Mouse (Mus musculus): Measurements from ENCODE around the gene Pcbd1. TPM values are rescaled to one million over a fixed set of nuclear protein-coding genes. Genes with fewer than 3 reads are reported as not detected.

The Pcbd1 gene
- total RNA-seq, 1 experiment = 9.5 TPM

DNA sequence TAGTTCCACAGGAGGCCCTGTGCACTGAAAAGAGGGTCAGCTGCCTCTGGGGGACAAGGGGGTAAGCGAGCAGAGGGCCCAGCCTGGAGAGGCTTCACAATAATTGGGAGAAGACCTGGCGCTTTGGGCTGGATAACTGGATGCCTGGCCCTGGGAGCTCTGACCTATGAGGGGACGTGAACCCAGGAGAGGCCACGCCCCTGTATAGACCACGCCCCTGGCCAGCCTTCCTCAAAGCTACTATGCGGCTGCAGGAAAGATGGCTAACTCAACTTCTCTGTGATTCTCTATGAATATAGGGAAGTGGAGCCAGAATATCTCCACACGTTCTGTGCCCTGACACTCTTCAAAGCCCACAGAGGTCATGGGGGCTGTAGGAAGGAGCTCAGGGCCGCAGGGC, 24.5 kb upstream of the Pcbd1 start:
- peak overlapping the region; percentile 38; the same call in 1 of the 2 replicates for H3K9ac ChIP-seq (ENCODE audit: insufficient read depth, low read depth, low read length, poor library complexity, severe bottlenecking)
- peak; percentile 81 for DNase-seq (ENCODE audit: low read depth, low spot score)
- TF ChIP-seq MAFK (IDR thresholded peaks at IDR 0.05; ENCODE audit: insufficient read depth, low read depth, low read length) (no peak), CHD2 (IDR thresholded peaks at IDR 0.05; ENCODE audit: low read depth, low read length) (no peak), HCFC1 (IDR thresholded peaks at IDR 0.05; ENCODE audit: borderline replicate concordance, insufficient read depth, low read length) (no peak), ZC3H11A (IDR thresholded peaks at IDR 0.05; ENCODE audit: borderline replicate concordance, low read depth, low read length) (no peak), ZNF384 (IDR thresholded peaks at IDR 0.05; ENCODE audit: low read depth, low read length) (no peak)
- no peaks in the 10 kb centered on the region for H3K36me3 ChIP-seq (ENCODE audit: control insufficient read depth, insufficient read depth, low read length, poor library complexity, severe bottlenecking)
- H3K9me3 ChIP-seq (ENCODE audit: control insufficient read depth, insufficient read depth, low read depth, low read length) = no peaks in the 10 kb centered on the region
- peak overlapping the region in 1 of 2 experiments; percentile 38; a peak in 1 of 4 replicates for H3K4me3 ChIP-seq (ENCODE audit: insufficient read depth in 1 of 2, low read depth in 1 of 2, low read length in 2 of 2, poor library complexity in 1 of 2, severe bottlenecking in 1 of 2)
- peaks cover 5 to 40% of the 10 kb centered on the region in 2 experiments for H3K4me1 ChIP-seq (ENCODE audit: control insufficient read depth in 2 of 2, insufficient read depth in 2 of 2, low read length in 2 of 2, poor library complexity in 1 of 2)
- in situ Hi-C loops (cut with MboI; ENCODE audit: low sequenced_read_pairs in 2 of 2, unreplicated experiment in 2 of 2) = loop anchor here (10.0 to 25.0 kb wide), 2 partner anchors 277 to 280 kb away; no protein-coding TSS in a partner anchor
- H3K27ac ChIP-seq (ENCODE audit: insufficient read depth, low read depth, low read length, poor library complexity, severe bottlenecking) = no peak overlapping the region

DNA sequence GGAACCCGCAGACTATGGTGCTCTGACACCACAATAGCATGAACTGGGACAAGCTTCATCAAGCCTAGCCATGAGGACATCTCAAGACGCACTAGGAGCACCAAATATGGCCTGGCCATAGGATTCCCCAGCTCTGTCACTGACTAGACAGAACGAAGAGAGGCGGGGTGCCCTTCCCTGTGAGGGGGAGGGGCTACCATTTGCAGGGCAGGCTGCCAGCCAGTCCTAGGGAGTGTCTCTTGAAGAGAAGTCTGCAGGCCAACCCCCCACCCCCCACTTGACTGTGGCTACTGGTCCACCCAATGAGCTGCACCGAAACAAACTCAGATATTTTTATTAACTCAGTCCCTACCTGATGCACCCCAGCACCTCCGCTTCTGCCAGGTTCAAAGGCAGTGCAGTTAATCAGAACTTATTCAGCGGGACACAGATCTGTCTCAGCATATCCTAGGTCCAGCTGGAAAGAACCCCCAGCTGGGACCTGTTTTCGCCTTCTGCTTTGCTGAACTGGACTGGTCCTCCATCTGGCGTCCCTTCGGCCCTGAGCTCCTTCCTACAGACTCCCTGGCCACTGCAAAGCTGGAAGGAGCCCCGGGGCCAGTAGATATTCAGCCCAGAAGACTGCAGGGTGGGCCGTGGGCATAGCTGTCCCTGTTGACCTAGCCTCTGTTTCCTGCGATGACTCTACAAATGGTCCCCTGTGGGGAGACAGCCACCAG, 23.7 kb upstream of the Pcbd1 start:
- Histone ChIP-seq H3K4me1 (ENCODE audit: control insufficient read depth in 2 of 2, insufficient read depth in 2 of 2, low read length in 2 of 2, poor library complexity in 1 of 2) (peaks cover 5 to 33% of the 10 kb centered on the region in 2 experiments), H3K27ac (ENCODE audit: insufficient read depth, low read depth, low read length, poor library complexity, severe bottlenecking) (no peak overlapping the region), H3K9me3 (ENCODE audit: control insufficient read depth, insufficient read depth, low read depth, low read length) (no peaks in the 10 kb centered on the region), H3K36me3 (ENCODE audit: control insufficient read depth, insufficient read depth, low read length, poor library complexity, severe bottlenecking) (no peaks in the 10 kb centered on the region), H3K4me3 (ENCODE audit: insufficient read depth in 1 of 2, low read depth in 1 of 2, low read length in 2 of 2, poor library complexity in 1 of 2, severe bottlenecking in 1 of 2) (peak overlapping the region in 1 of 2 experiments; percentile 38; a peak in 1 of 4 replicates), H3K9ac (ENCODE audit: insufficient read depth, low read depth, low read length, poor library complexity, severe bottlenecking) (no peak overlapping the region)
- no peak for TF ChIP-seq HCFC1 (IDR thresholded peaks at IDR 0.05; ENCODE audit: borderline replicate concordance, insufficient read depth, low read length)
- TF ChIP-seq CHD2 (IDR thresholded peaks at IDR 0.05; ENCODE audit: low read depth, low read length) = no peak
- no peak for DNase-seq (ENCODE audit: low read depth, low spot score)
- in situ Hi-C loops (cut with MboI; ENCODE audit: low sequenced_read_pairs in 2 of 2, unreplicated experiment in 2 of 2) = loop anchor here (10.0 to 25.0 kb wide), 2 partner anchors 278 to 281 kb away; no protein-coding TSS in a partner anchor

DNA sequence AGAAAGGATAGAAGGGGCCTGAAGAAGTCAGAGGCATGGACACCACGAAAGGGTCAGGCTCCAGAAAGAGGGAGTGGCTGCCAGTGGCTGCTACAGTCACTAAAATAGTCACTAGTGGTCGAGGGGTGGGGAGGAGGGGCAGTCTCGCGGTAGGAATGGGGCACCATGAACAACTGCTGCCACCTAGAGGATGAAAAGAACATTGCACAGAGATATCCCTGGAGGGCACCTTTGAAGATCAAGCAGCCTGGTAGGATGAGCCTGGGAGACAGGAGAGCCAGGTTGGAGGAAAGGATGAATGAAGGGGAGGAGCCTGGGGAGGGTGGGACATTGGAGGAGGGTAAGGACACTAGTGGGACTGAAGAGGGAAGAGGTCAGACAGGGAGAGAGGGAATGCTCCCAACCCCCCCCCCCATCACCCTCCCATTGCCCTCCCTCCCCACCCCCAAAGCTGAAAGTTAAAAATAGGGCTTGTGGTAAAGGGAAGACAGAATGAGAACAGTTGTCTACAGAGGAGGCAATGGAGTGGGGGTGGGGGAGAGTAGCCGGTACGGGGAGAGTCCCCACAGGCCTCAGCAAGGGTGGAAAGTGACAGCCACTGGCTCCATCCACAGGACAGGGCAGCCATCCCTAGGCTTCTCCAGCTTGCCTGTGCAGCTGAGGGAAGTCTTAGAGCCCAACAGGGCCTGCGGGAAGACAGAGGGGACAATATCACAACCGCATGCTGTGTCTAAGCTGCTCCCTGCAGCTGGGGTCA, 20.5 kb upstream of the Pcbd1 start:
- TF ChIP-seq CHD2 (IDR thresholded peaks at IDR 0.05; ENCODE audit: low read depth, low read length) (peak; percentile 71; the same call in 1 of the 2 replicates), ZC3H11A (IDR thresholded peaks at IDR 0.05; ENCODE audit: borderline replicate concordance, low read depth, low read length) (peak; percentile 69; the same call in 1 of the 2 replicates), MAFK (IDR thresholded peaks at IDR 0.05; ENCODE audit: insufficient read depth, low read depth, low read length) (no peak), HCFC1 (IDR thresholded peaks at IDR 0.05; ENCODE audit: borderline replicate concordance, insufficient read depth, low read length) (no peak), ZNF384 (IDR thresholded peaks at IDR 0.05; ENCODE audit: low read depth, low read length) (no peak)
- Histone ChIP-seq H3K27ac (ENCODE audit: insufficient read depth, low read depth, low read length, poor library complexity, severe bottlenecking) (no peak overlapping the region), H3K4me1 (ENCODE audit: control insufficient read depth in 2 of 2, insufficient read depth in 2 of 2, low read length in 2 of 2, poor library complexity in 1 of 2) (peaks cover 2 to 23% of the 10 kb centered on the region in 2 experiments), H3K4me3 (ENCODE audit: insufficient read depth in 1 of 2, low read depth in 1 of 2, low read length in 2 of 2, poor library complexity in 1 of 2, severe bottlenecking in 1 of 2) (no peak overlapping the region), H3K9me3 (ENCODE audit: control insufficient read depth, insufficient read depth, low read depth, low read length) (no peaks in the 10 kb centered on the region), H3K36me3 (ENCODE audit: control insufficient read depth, insufficient read depth, low read length, poor library complexity, severe bottlenecking) (no peaks in the 10 kb centered on the region), H3K9ac (ENCODE audit: insufficient read depth, low read depth, low read length, poor library complexity, severe bottlenecking) (no peak overlapping the region)
- DNase-seq (ENCODE audit: low read depth, low spot score) = peak; percentile 87
- in situ Hi-C loops (cut with MboI; ENCODE audit: low sequenced_read_pairs in 2 of 2, unreplicated experiment in 2 of 2) = loop anchor here (10.0 to 25.0 kb wide), 2 partner anchors 281 to 284 kb away; no protein-coding TSS in a partner anchor

DNA sequence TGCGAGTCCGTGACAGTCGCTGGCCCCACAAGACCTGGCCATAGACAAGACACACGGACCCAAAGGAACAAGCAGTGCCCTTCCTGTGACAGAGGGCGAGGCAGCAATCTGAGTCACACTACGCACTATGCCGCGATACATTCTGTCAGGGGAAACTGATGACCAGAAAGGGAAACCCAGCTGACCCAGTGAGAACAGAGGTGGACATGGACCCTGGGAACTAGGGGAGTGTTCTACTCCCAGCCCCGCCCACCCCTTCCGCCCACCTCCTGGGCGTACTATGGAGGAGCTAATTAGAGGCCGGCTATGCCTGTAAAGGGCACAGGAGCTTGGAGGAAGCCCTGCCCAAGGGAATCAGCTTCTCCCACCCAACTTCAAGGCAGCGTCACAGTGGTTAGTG, 19.9 kb upstream of the Pcbd1 start:
- Histone ChIP-seq H3K27ac (ENCODE audit: insufficient read depth, low read depth, low read length, poor library complexity, severe bottlenecking) (no peak overlapping the region), H3K9ac (ENCODE audit: insufficient read depth, low read depth, low read length, poor library complexity, severe bottlenecking) (no peak overlapping the region), H3K4me3 (ENCODE audit: insufficient read depth in 1 of 2, low read depth in 1 of 2, low read length in 2 of 2, poor library complexity in 1 of 2, severe bottlenecking in 1 of 2) (no peak overlapping the region), H3K9me3 (ENCODE audit: control insufficient read depth, insufficient read depth, low read depth, low read length) (no peaks in the 10 kb centered on the region), H3K4me1 (ENCODE audit: control insufficient read depth in 2 of 2, insufficient read depth in 2 of 2, low read length in 2 of 2, poor library complexity in 1 of 2) (peaks cover 1 to 17% of the 10 kb centered on the region in 2 experiments; a peak in 3 of 4 replicates), H3K36me3 (ENCODE audit: control insufficient read depth, insufficient read depth, low read length, poor library complexity, severe bottlenecking) (no peaks in the 10 kb centered on the region)
- no peak for DNase-seq (ENCODE audit: low read depth, low spot score)
- no peak for TF ChIP-seq MAFK (IDR thresholded peaks at IDR 0.05; ENCODE audit: insufficient read depth, low read depth, low read length)
- no peak for TF ChIP-seq HCFC1 (IDR thresholded peaks at IDR 0.05; ENCODE audit: borderline replicate concordance, insufficient read depth, low read length)
- no peak for TF ChIP-seq ZNF384 (IDR thresholded peaks at IDR 0.05; ENCODE audit: low read depth, low read length)
- in situ Hi-C loops (cut with MboI; ENCODE audit: low sequenced_read_pairs in 2 of 2, unreplicated experiment in 2 of 2) = loop anchor here (10.0 to 25.0 kb wide), 2 partner anchors 282 to 284 kb away; no protein-coding TSS in a partner anchor

Data from ES-E14 (cell line).